Mouse (Mus musculus) lung, embryonic 16.5 days (tissue): ENCODE results near the gene Apoa2. TPM values are rescaled to one million over a fixed set of nuclear protein-coding genes. Genes with fewer than 3 reads are reported as not detected.

Experiments used
- ATAC-seq: fragments of 200-750 bp; cut with Nextera tagmentation; 2 replicates; pipeline ENCODE4 v1.8.0; 2017; ENCODE audit warnings: low read depth, mild to moderate bottlenecking, moderate library complexity
- H3K27ac ChIP-seq: fragments of 300-500 bp; sonication (generic); 2 replicates; pipeline ENCODE4 v1.5.1; 2014; ENCODE audit warnings: mild to moderate bottlenecking, control low read depth, low read length
- H3K27me3 ChIP-seq: fragments of 300-500 bp; sonication (generic); 2 replicates; pipeline ENCODE4 v1.6.1; 2014; ENCODE audit warnings: low read depth, low read length, mixed read lengths; ENCODE audit not compliant: control insufficient read depth, insufficient read depth
- H3K36me3 ChIP-seq: fragments of 300-500 bp; sonication (generic); 2 replicates; pipeline ENCODE4 v1.6.1; 2014; ENCODE audit warnings: low read length; ENCODE audit not compliant: control insufficient read depth, insufficient read depth
- H3K4me1 ChIP-seq: fragments of 300-500 bp; sonication (generic); replicated peaks from 2 replicates; pipeline ENCODE4 v1.6.1; 2014; ENCODE audit warnings: low read length, mixed read lengths; ENCODE audit not compliant: control insufficient read depth, insufficient read depth
- H3K4me2 ChIP-seq: fragments of 300-500 bp; sonication (generic); 2 replicates; pipeline ENCODE4 v1.6.1; 2014; ENCODE audit warnings: low read depth, low read length, control low read depth
- H3K4me3 ChIP-seq: fragments of 300-500 bp; sonication (generic); 2 replicates; pipeline ENCODE4 v1.5.1; 2014; ENCODE audit warnings: mild to moderate bottlenecking, low read length, control low read depth
- H3K9ac ChIP-seq: fragments of 300-500 bp; sonication (generic); 2 replicates; pipeline ENCODE4 v1.6.1; 2014; ENCODE audit warnings: low read length, control low read depth
- H3K9me3 ChIP-seq: fragments of 300-500 bp; sonication (generic); 2 replicates; pipeline ENCODE4 v1.6.1; 2016; ENCODE audit warnings: low read length; ENCODE audit not compliant: control insufficient read depth
- WGBS: fragments of 180-500 bp; shearing (Covaris S2); extraction: QIAGEN DNeasy Blood & Tissue Kit; methylation state at CpG from one replicate; pipeline ENCODE4 v1.1.7; 2014; 5-methylcytosine and 5-hydroxymethylcytosine counted together
- polyA plus RNA-seq: library from polyadenylated mRNA; unstranded; fragments of >200 nt; fragmentation: Nextera tagmentation; extraction: Ambion mirVana; gene quantifications from 2 replicates; pipeline ENCODE4 v1.2.1, GENCODE M21; 2015

Apoa2 gene
- polyA plus RNA-seq, 1 experiment from 2014 or later: 13.3 TPM

DNA sequence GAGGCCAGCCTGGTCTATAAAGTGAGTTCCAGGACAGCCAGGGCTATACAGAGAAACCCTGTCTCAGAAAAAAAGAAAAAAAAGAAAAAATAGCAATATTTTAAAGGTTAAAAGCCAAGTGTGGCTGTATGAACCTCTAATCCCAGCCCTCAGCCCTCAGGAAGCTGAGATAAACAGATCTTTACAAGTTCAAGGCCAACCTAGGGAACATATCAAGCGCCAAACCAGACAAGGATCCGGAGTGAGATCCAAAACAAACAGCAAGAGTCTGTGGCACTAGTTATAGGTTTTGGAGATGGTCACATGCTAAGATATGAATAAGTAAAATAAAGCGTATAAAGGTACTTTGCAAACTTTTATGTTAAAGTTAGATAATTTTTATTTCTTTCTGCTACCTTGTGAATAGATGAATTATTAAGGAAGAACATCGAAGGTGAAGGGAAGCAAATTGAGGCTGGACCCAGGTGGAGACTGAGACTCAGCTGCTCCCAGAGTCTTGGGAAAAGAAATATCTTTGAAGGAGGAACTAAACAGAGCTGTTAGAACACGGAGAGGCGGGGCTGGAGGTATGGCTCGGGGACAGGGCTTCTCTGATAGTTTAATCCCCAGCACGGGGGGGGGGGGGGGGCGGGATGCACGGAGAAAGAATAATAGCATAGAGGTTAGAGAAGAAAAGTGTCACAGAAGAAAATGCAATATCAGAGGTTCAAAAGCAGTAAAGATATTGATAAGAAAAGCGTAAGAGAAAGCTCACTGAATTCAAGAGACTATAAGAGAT is 21.2 kb upstream of the Apoa2 start:
- Histone ChIP-seq H3K27ac (no peak overlapping the region), H3K4me1 (no peaks in the 10 kb centered on the region), H3K27me3 (no peaks in the 10 kb centered on the region), H3K4me2 (no peak overlapping the region), H3K9ac (no peak overlapping the region), H3K4me3 (no peak overlapping the region), H3K9me3 (no peaks in the 10 kb centered on the region), H3K36me3 (no peaks in the 10 kb centered on the region)
- no peak for ATAC-seq
- WGBS: 49% methylated on average over 11 of the region's 11 CpGs

DNA sequence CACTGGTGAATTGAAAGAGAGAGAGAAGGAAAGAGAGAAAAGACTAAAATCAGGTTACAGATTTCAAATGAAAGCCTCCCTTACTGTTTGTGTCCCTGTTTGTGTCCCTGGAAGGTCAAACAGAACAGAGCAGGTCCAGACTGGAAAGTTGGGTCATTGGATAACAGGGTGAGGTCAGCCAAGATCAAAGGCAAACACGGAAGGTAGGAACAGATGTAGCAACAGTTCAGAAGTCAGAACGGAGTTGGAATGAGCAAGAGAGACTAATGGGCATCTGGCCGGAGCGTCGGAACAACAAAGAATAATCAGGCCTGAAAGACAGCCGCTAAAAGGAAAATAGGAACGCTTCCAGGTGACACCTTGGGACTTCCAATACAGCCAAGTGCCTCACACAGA is 20.6 kb upstream of the Apoa2 start:
- Histone ChIP-seq H3K4me1 (no peaks in the 10 kb centered on the region), H3K4me2 (no peak overlapping the region), H3K9me3 (no peaks in the 10 kb centered on the region), H3K27ac (no peak overlapping the region), H3K36me3 (no peaks in the 10 kb centered on the region), H3K9ac (no peak overlapping the region), H3K27me3 (no peaks in the 10 kb centered on the region), H3K4me3 (no peak overlapping the region)
- WGBS: 57% methylated on average over 7 of the region's 7 CpGs
- no peak for ATAC-seq

- Histone ChIP-seq H3K27me3 (no peaks in the 10 kb centered on the region), H3K9ac (no peak overlapping the region), H3K36me3 (no peaks in the 10 kb centered on the region), H3K4me1 (no peaks in the 10 kb centered on the region), H3K9me3 (no peaks in the 10 kb centered on the region), H3K27ac (no peak overlapping the region), H3K4me3 (no peak overlapping the region), H3K4me2 (no peak overlapping the region)
- no peak for ATAC-seq
- 66% methylated on average over 6 of the region's 6 CpGs for WGBS
Measured at GRCm38 (mm10) chr1:171205704-171206493, 19.0 kb upstream of the Apoa2 start.

DNA sequence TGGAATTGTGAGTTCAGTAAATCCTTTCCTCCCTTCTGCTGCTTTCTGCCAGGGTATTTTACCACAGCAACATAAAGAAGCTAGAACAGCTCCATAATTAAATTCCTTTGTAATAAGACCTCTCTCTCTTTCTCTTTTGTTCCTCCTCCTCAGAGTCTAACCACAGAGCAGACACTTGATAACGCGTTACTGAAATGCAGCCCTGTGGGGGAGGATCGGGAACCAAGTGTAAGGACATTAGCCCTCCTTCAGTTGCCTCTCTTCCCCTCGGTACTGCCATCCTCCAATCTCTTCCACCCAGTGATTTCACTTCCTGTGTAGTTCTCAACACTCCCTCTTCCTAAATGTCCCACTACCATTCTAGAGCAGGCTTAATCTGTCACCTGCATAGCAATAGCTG is 15.4 kb upstream of the Apoa2 start:
- Histone ChIP-seq H3K36me3 (no peaks in the 10 kb centered on the region), H3K27ac (no peak overlapping the region), H3K9me3 (no peaks in the 10 kb centered on the region), H3K27me3 (no peaks in the 10 kb centered on the region), H3K4me3 (no peak overlapping the region), H3K4me2 (no peak overlapping the region), H3K4me1 (no peaks in the 10 kb centered on the region), H3K9ac (no peak overlapping the region)
- WGBS: 20% methylated on average over 4 of the region's 4 CpGs
- no peak for ATAC-seq

- no peaks in the 10 kb centered on the region for H3K9me3 ChIP-seq
- no peaks in the 10 kb centered on the region for H3K4me1 ChIP-seq
- H3K9ac ChIP-seq: no peak overlapping the region
- no peak overlapping the region for H3K4me3 ChIP-seq
- no peak for ATAC-seq
- H3K36me3 ChIP-seq: no peaks in the 10 kb centered on the region
- no peak overlapping the region for H3K4me2 ChIP-seq
- WGBS: 43% methylated on average over 3 of the region's 3 CpGs
- no peaks in the 10 kb centered on the region for H3K27me3 ChIP-seq
- no peak overlapping the region for H3K27ac ChIP-seq
Measured at GRCm38 (mm10) chr1:171212854-171213253, 12.0 kb upstream of the Apoa2 start.

DNA sequence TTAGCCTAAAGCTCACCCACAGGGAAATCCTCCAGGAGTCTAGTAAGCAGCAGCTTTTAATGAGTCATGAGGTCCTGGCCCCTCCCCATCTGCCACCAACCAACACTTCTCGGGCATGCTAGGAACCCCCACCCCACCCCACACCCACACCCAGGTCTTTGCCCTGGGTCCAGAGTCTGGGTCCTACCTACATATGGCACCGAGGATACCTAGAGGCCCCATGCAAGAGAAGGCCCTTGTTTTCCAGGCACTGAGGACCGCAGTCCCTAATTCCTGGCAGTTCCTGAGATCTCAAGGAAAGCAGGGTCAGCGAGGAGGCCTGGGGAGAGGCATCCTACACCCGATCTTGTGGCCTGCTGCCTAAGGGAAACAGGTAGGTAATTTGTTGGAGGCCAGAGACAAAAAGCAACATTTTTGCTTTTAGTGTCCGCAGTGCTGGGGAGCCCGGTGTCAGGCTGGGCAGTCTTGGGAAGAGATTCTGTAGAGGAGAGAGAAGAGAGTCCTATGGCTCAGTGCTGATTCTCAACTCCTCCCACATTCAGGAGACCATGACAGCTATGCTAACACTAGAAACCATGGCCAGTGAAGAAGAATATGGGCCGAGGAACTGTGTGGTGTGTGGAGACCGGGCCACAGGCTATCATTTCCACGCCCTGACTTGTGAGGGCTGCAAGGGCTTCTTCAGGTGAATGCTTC is 10.9 kb upstream of the Apoa2 start, which contains the start of gene Nr1i3:
TSS of gene Nr1i3 (plus strand) at position 170 of the 696 bp plus-strand sequence.
- H3K27me3 ChIP-seq: no peaks in the 10 kb centered on the region
- 66% methylated on average over 10 of the region's 10 CpGs for WGBS
- H3K27ac ChIP-seq: no peak within 1 kb of the TSS
- no peak within 1 kb of the TSS for H3K9ac ChIP-seq
- H3K4me1 ChIP-seq: no peaks in the 10 kb centered on the region
- no peaks in the 10 kb centered on the region for H3K9me3 ChIP-seq
- H3K4me2 ChIP-seq: no peak within 1 kb of the TSS
- no peak for ATAC-seq
- H3K4me3 ChIP-seq: no peak within 1 kb of the TSS
- H3K36me3 ChIP-seq: no peaks in the 10 kb centered on the region

- H3K27me3 ChIP-seq: no peaks in the 10 kb centered on the region
- H3K27ac ChIP-seq: no peak overlapping the region
- H3K4me2 ChIP-seq: no peak overlapping the region
- H3K36me3 ChIP-seq: peaks cover 10% of the 10 kb centered on the region
- ATAC-seq: no peak
- 82% methylated on average over 18 of the region's 18 CpGs for WGBS
- H3K9ac ChIP-seq: no peak overlapping the region
- peaks cover 5% of the 10 kb centered on the region for H3K4me1 ChIP-seq
- no peak overlapping the region for H3K4me3 ChIP-seq
- no peaks in the 10 kb centered on the region for H3K9me3 ChIP-seq
Measured at GRCm38 (mm10) chr1:171216241-171216955, 8.5 kb upstream of the Apoa2 start.

DNA sequence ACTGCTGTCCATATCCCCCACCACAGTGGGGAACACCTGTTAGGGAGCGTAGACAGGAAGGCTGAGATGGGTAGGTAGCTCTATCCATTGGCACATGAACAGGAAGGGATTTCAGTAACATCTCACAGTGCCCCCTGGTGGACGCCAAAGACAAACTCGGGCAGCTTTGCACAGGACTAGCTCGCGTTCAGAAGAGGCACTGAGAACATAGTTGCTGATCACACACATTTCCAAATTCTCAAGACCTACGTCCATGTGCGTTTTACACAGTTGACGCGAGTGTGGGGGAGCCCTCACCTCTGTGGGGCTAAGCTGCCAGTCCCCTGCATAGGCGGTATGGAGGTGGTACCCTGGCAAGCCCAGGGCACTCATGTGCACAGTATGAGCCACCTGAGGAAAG is 4.0 kb upstream of the Apoa2 start:
- 6% methylated on average over 10 of the region's 10 CpGs for WGBS
- Histone ChIP-seq H3K36me3 (peaks cover 10% of the 10 kb centered on the region), H3K4me2 (peak overlapping the region; percentile 73), H3K27ac (no peak overlapping the region), H3K9me3 (no peaks in the 10 kb centered on the region), H3K4me3 (peak overlapping the region; percentile 77; the same call in 1 of the 2 replicates), H3K27me3 (no peaks in the 10 kb centered on the region), H3K9ac (0 out of 2 replicates have a peak overlapping the region, but pooled peaks have one; percentile 10), H3K4me1 (peaks cover 9% of the 10 kb centered on the region)
- ATAC-seq: 0 out of 2 replicates have a peak, but pooled peaks have one; percentile 9
